ENCODE assay signal across 24 mouse cellular contexts in the genomic region with DNA sequence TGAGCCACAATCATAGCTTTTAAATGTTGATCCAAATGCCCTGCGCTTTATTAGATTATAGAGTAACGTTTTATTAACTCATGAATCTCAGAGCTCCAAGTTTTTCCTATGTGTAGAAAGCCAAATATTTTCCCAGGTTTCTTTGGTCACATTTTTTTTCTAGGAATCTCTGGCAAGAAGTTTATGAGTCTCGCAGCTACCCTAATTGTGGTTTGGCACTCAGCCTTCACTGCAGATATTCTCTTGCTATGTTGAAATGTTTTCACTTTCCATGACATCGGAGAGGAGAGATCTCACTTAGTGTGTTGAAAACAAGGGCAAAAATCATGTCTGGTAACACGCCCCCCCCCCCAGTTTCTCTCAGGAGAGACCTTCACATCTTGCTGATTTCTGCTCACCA.
A peak's percentile ranks its signal among the peaks of the same experiment; 100 is the strongest.
DNase-seq lines count a peak whose midpoint lies in the region; ATAC-seq and TF ChIP-seq lines count a peak whose summit lies in the region.
"Had no signal": no experiment of that assay in that cellular context is flagged by ENCODE, and none has a peak within 500 bp of the region (broad histone marks: within the 10 kb centered on the region; RNA-seq: fewer than 3 reads in every experiment).

No protein-coding gene starts in this region.

- H3K9ac ChIP-seq in forebrain, embryonic 14.5 days (ENCODE audit: low read length): no peak overlapping the region
- H3K9ac ChIP-seq in forebrain, embryonic 15.5 days (replicated peaks): no peak overlapping the region
- H3K9ac ChIP-seq: embryonic facial prominence, embryonic 12.5 days; liver, postnatal 0 days; midbrain, embryonic 15.5 days; neural tube, embryonic 13.5 days had no signal

- no peak overlapping the region for H3ac ChIP-seq in C2C12 (ENCODE audit: control insufficient read depth, insufficient read length, low read depth)

- H3K4me1 ChIP-seq in forebrain, embryonic 14.5 days (ENCODE audit: control insufficient read depth, insufficient read depth, low read length): no peaks in the 10 kb centered on the region
- H3K4me1 ChIP-seq in forebrain, embryonic 15.5 days: no peaks in the 10 kb centered on the region
- no peaks in the 10 kb centered on the region for H3K4me1 ChIP-seq in thymus, adult 2 months (replicated peaks; ENCODE audit: control insufficient read depth, insufficient read depth, low read length)
- H3K4me1 ChIP-seq: embryonic facial prominence, embryonic 12.5 days; midbrain, embryonic 15.5 days; neural tube, embryonic 13.5 days had no signal

- DNase-seq in forebrain, embryonic 14.5 days (ENCODE audit: low spot score): peak; percentile 28
- peak; percentile 6 to 8 for DNase-seq in kidney, postnatal 4 days
- DNase-seq in kidney, adult 18-20 months: no peak
- DNase-seq in brain, embryonic 14.5 days (ENCODE audit: low read depth): peak; percentile 50
- no peak for DNase-seq in thymus, adult 2 months
- DNase-seq: adrenal gland, postnatal 25 days; cerebellum, adult 11 months; cerebellum, adult 9-11 months; gastrocnemius, postnatal 10 days; liver, postnatal 0 days; thymus, postnatal 14 days had no signal

- no peaks in the 10 kb centered on the region for H3K36me3 ChIP-seq in forebrain, embryonic 14.5 days (ENCODE audit: control insufficient read depth, insufficient read depth, low read length)
- H3K36me3 ChIP-seq in forebrain, embryonic 15.5 days: no peaks in the 10 kb centered on the region
- H3K36me3 ChIP-seq in C2C12 (ENCODE audit: control insufficient read depth, insufficient read depth): no peaks in the 10 kb centered on the region
- no peaks in the 10 kb centered on the region for H3K36me3 ChIP-seq in thymus, adult 2 months (ENCODE audit: control insufficient read depth, insufficient read depth, low read length)
- H3K36me3 ChIP-seq: embryonic facial prominence, embryonic 12.5 days; G1E; midbrain, embryonic 15.5 days; neural tube, embryonic 13.5 days had no signal

- no peaks in the 10 kb centered on the region for H3K79me2 ChIP-seq in C2C12 (ENCODE audit: control insufficient read depth, insufficient read depth)

- no peak overlapping the region for H3K4me3 ChIP-seq in forebrain, embryonic 14.5 days (ENCODE audit: low read depth, low read length)
- H3K4me3 ChIP-seq in forebrain, embryonic 15.5 days: no peak overlapping the region
- no peak overlapping the region for H3K4me3 ChIP-seq in C2C12 (ENCODE audit: insufficient read depth, poor library complexity, severe bottlenecking)
- no peak overlapping the region for H3K4me3 ChIP-seq in thymus, adult 2 months (ENCODE audit: control insufficient read depth, insufficient read depth, low read length)
- H3K4me3 ChIP-seq: embryonic facial prominence, embryonic 12.5 days; erythroblast, embryonic 14.5 days; left cerebral cortex, adult 2 months; midbrain, embryonic 15.5 days; neural tube, embryonic 13.5 days had no signal

- ATAC-seq in forebrain, embryonic 14.5 days: no peak
- ATAC-seq in forebrain, embryonic 15.5 days (replicated peaks): no peak
- ATAC-seq: forebrain, embryonic 16.5 days; intestine, postnatal 0 days; liver, postnatal 0 days; midbrain, embryonic 15.5 days had no signal

- H3K4me2 ChIP-seq in forebrain, embryonic 14.5 days (ENCODE audit: low read length): no peak overlapping the region
- H3K4me2 ChIP-seq in forebrain, embryonic 15.5 days (replicated peaks): no peak overlapping the region
- H3K4me2 ChIP-seq: embryonic facial prominence, embryonic 12.5 days; heart, embryonic 11.5 days; midbrain, embryonic 15.5 days; neural tube, embryonic 13.5 days had no signal

- H3K27me3 ChIP-seq in forebrain, embryonic 14.5 days (replicated peaks; ENCODE audit: control insufficient read depth, insufficient read depth, low read length): no peaks in the 10 kb centered on the region
- no peaks in the 10 kb centered on the region for H3K27me3 ChIP-seq in forebrain, embryonic 15.5 days
- peaks cover 8% of the 10 kb centered on the region for H3K27me3 ChIP-seq in C2C12 (ENCODE audit: control insufficient read depth, insufficient read depth, insufficient read length)
- H3K27me3 ChIP-seq in thymus, adult 2 months (ENCODE audit: control insufficient read depth, insufficient read depth, low read length): no peaks in the 10 kb centered on the region
- H3K27me3 ChIP-seq: CH12.LX; embryonic facial prominence, embryonic 12.5 days; midbrain, embryonic 15.5 days; neural tube, embryonic 13.5 days had no signal

- H3K9me3 ChIP-seq in forebrain, embryonic 14.5 days (replicated peaks; ENCODE audit: control insufficient read depth, low read length): no peaks in the 10 kb centered on the region
- no peaks in the 10 kb centered on the region for H3K9me3 ChIP-seq in forebrain, embryonic 15.5 days
- H3K9me3 ChIP-seq: embryonic facial prominence, embryonic 12.5 days; midbrain, embryonic 15.5 days; neural tube, embryonic 13.5 days had no signal

- no peak for TF ChIP-seq POLR2A in brain, embryonic 14.5 days (IDR thresholded peaks at IDR 0.05; ENCODE audit: borderline replicate concordance, extremely low read depth, insufficient read depth, insufficient read length, poor library complexity, severe bottlenecking)
- no peak for TF ChIP-seq POLR2A in thymus, adult 2 months (IDR thresholded peaks at IDR 0.05; ENCODE audit: control insufficient read depth, extremely low read depth, insufficient read depth, low read length, poor library complexity)

- no peaks in the 10 kb centered on the region for H3K79me3 ChIP-seq in C2C12 (ENCODE audit: low read depth)

- no peak for TF ChIP-seq CTCF in C2C12 (IDR thresholded peaks at IDR 0.05; ENCODE audit: control insufficient read depth, insufficient read depth, insufficient read length)
- no peak for TF ChIP-seq CTCF in brain, embryonic 14.5 days (IDR thresholded peaks at IDR 0.05; ENCODE audit: borderline replicate concordance, extremely low read depth, insufficient read depth, insufficient read length)
- no peak for TF ChIP-seq CTCF in thymus, adult 2 months (IDR thresholded peaks at IDR 0.05; ENCODE audit: borderline replicate concordance, control insufficient read depth, extremely low read depth, insufficient read depth, low read length, poor library complexity)

- H3K27ac ChIP-seq in forebrain, embryonic 14.5 days (ENCODE audit: low read depth, low read length): no peak overlapping the region
- H3K27ac ChIP-seq in forebrain, embryonic 15.5 days (replicated peaks): no peak overlapping the region
- H3K27ac ChIP-seq in thymus, adult 2 months (ENCODE audit: control insufficient read depth, insufficient read depth, low read length): no peak overlapping the region
- H3K27ac ChIP-seq: embryonic facial prominence, embryonic 12.5 days; left cerebral cortex, adult 2 months; macrophage; midbrain, embryonic 15.5 days; neural tube, embryonic 13.5 days had no signal

- 79% methylated on average over 5 of the region's 5 CpGs for WGBS in forebrain, embryonic 14.5 days
- 79% methylated on average over 5 of the region's 5 CpGs for WGBS in forebrain, embryonic 15.5 days
- WGBS in thymus, adult 2 months: 62% methylated on average over 5 of the region's 5 CpGs

TF ChIP-seq in C2C12, 6 proteins besides CTCF, POLR2A, EP300 and RAD21:
- TF ChIP-seq CEBPB (IDR thresholded peaks at IDR 0.05; ENCODE audit: low read depth): peak; percentile 44
- TF ChIP-seq USF1 (IDR thresholded peaks at IDR 0.05; ENCODE audit: low read depth): no peak

Comparison
In these comparisons a context has a peak if more than half of its experiments do, and no peak if none do; other contexts are left out.
1. DNase-seq: peak in forebrain, embryonic 14.5 days (single experiment), kidney, postnatal 4 days (2 of 2) and brain, embryonic 14.5 days (single experiment); none in kidney, adult 18-20 months (single experiment) and thymus, adult 2 months (single experiment).